Mouse (Mus musculus) myocyte (in vitro differentiated cells): Measurements from ENCODE around the gene Ttc29.

Experiments
- CEBPB ChIP-seq: IDR thresholded peaks from 2 replicates; pipeline ENCODE4 v1.6.1; 2011; ENCODE audit warnings: mild to moderate bottlenecking, moderate library complexity; ENCODE audit not compliant: poor library complexity, insufficient read depth, severe bottlenecking
- E2F4 ChIP-seq: IDR thresholded peaks from one replicate; pipeline ENCODE4 v1.6.1; 2011; ENCODE audit warnings: mild to moderate bottlenecking, control low read depth, moderate library complexity; ENCODE audit not compliant: insufficient read depth
- MAX ChIP-seq: IDR thresholded peaks from one replicate; pipeline ENCODE4 v1.6.1; 2011; ENCODE audit warnings: low read depth, mild to moderate bottlenecking, control low read depth
- MYOD1 ChIP-seq, 3 experiments: IDR thresholded peaks; one replicate each; pipeline ENCODE4 v1.6.1; 2011; ENCODE audit warnings: control low read depth in 2 of 3, low read depth in 2 of 3, mild to moderate bottlenecking in 2 of 3, moderate library complexity in 1 of 3; ENCODE audit not compliant: insufficient read length in 2 of 3, control insufficient read depth in 1 of 3
- MYOG ChIP-seq, 3 experiments: IDR thresholded peaks; one replicate each; pipeline ENCODE4 v1.6.1; 2011; ENCODE audit warnings: control low read depth in 2 of 3, low read depth in 2 of 3, mild to moderate bottlenecking in 2 of 3; ENCODE audit not compliant: insufficient read length in 2 of 3, control insufficient read depth in 1 of 3, insufficient read depth in 1 of 3
- POLR2A ChIP-seq: IDR thresholded peaks from one replicate; pipeline ENCODE4 v1.6.1; 2011; ENCODE audit warnings: low read depth, mild to moderate bottlenecking, control low read depth, moderate library complexity; ENCODE audit not compliant: insufficient read length
- POLR2AphosphoS2 ChIP-seq: IDR thresholded peaks from one replicate; pipeline ENCODE4 v1.6.1; 2011; ENCODE audit warnings: low read depth, control low read depth; ENCODE audit not compliant: insufficient read length
- SRF ChIP-seq: IDR thresholded peaks from one replicate; pipeline ENCODE4 v1.6.1; 2011; ENCODE audit warnings: low read depth; ENCODE audit not compliant: control insufficient read depth, insufficient read length
- TCF12 ChIP-seq: IDR thresholded peaks from one replicate; pipeline ENCODE4 v1.6.1; 2011; ENCODE audit warnings: mild to moderate bottlenecking, control low read depth; ENCODE audit not compliant: poor library complexity, insufficient read depth, severe bottlenecking
- USF1 ChIP-seq: IDR thresholded peaks from one replicate; pipeline ENCODE4 v1.6.1; 2011; ENCODE audit warnings: low read depth, mild to moderate bottlenecking, control low read depth, moderate library complexity

DNA sequence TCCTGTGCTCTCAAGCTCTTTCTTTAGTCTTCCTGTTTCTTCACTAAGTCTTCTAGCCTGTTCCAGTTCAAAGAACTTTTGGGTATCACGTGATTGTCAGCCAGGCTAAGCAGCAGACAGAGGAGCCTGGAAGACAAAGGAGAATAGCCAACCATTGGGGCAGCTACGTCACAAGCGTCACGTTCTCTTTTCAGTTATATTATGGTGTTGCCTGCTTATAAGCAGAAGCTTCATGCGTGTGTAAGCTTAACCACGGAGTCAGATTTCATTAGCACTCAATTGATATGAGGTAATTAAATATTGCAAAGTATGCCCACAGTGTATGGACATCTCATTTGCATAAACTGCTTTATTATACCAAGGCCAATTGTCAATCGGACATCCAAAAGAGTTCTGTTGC, 30.4 kb upstream of the Ttc29 start:
- TF ChIP-seq E2F4 (no peak), MYOD1 (IDR thresholded peaks at IDR 0.05; ENCODE audit: control insufficient read depth in 1 of 3, insufficient read length in 2 of 3, low read depth in 2 of 3) (no peak), POLR2AphosphoS2 (no peak), MAX (no peak), USF1 (no peak), POLR2A (no peak), TCF12 (no peak), SRF (no peak), MYOG (IDR thresholded peaks at IDR 0.05; ENCODE audit: control insufficient read depth in 1 of 3, insufficient read depth in 1 of 3, insufficient read length in 2 of 3, low read depth in 2 of 3) (no peak), CEBPB (no peak)
